Mouse (Mus musculus): ENCODE measurements around the gene Ctnnd1. TPM values are rescaled to one million over a fixed set of nuclear protein-coding genes. Genes with fewer than 3 reads are reported as not detected.

The Ctnnd1 gene
- total and polyA plus RNA-seq, 3 experiments: 11.5 to 31.6 TPM; not detected in 1

GRCm38 (mm10) chr2:84551390-84552100, 99.0 kb downstream of the Ctnnd1 start:
- Histone ChIP-seq H3K4me1 (ENCODE audit: control insufficient read depth in 1 of 2, insufficient read depth in 2 of 2, low read length in 2 of 2) (no peaks in the 10 kb centered on the region), H3K27ac (ENCODE audit: control insufficient read depth, low read depth, low read length) (no peak overlapping the region), H3K36me3 (ENCODE audit: control insufficient read depth in 1 of 2, insufficient read depth in 2 of 2, low read length in 2 of 2) (no peaks in the 10 kb centered on the region), H3K27me3 (ENCODE audit: control insufficient read depth in 1 of 2, insufficient read depth in 2 of 2, low read length in 2 of 2) (peaks cover 6 to 7% of the 10 kb centered on the region in 2 experiments; a peak in 3 of 4 replicates), H3K9ac (ENCODE audit: control insufficient read depth, low read depth, low read length, poor library complexity, severe bottlenecking) (no peak overlapping the region), H3K4me3 (ENCODE audit: control insufficient read depth in 1 of 2, insufficient read depth in 1 of 2, low read depth in 2 of 2, low read length in 2 of 2) (no peak overlapping the region), H3K79me2 (ENCODE audit: control insufficient read depth, insufficient read depth, low read length, poor library complexity) (no peaks in the 10 kb centered on the region), H3K9me3 (replicated peaks; ENCODE audit: insufficient read depth, low read length) (no peaks in the 10 kb centered on the region)
- no peak for DNase-seq (ENCODE audit: low read depth, low spot score)
- TF ChIP-seq TAL1 (IDR thresholded peaks at IDR 0.05; ENCODE audit: low read length) (no peak), MAFK (IDR thresholded peaks at IDR 0.05; ENCODE audit: borderline replicate concordance, low read depth, low read length) (no peak), ZKSCAN1 (IDR thresholded peaks at IDR 0.05; ENCODE audit: low read depth, low read length) (no peak)

Other genes with a start within 250 kb of the Ctnnd1 start
- gene Calcrl, start 225.4 kb downstream of the Ctnnd1 start, total RNA-seq (2012; rRNA removed): not detected in 2 replicates
- gene Calcrl, start 225.4 kb downstream of the Ctnnd1 start, polyA plus RNA-seq (2012; ENCODE audit: insufficient read depth in 1 of 2, insufficient read length in 2 of 2, low read depth in 1 of 2, low replicate concordance in 2 of 2, missing spikeins in 1 of 2): not detected
- 0.82 and 1.1 TPM in 2 replicates for gene Tfpi, start 174.0 kb downstream of the Ctnnd1 start, total RNA-seq (2012; rRNA removed)
- gene Tfpi, start 174.0 kb downstream of the Ctnnd1 start, polyA plus RNA-seq (2012; ENCODE audit: insufficient read depth in 1 of 2, insufficient read length in 2 of 2, low read depth in 1 of 2, low replicate concordance in 2 of 2, missing spikeins in 1 of 2): 1 to 10 TPM in 1 of 2 experiments, not detected in 1; 2.5 TPM
- 0.04 TPM in 1 of 2 replicates, not detected in the other for gene Btbd18, start 8.3 kb upstream of the Ctnnd1 start, total RNA-seq (2012; rRNA removed)
- gene Btbd18, start 8.3 kb upstream of the Ctnnd1 start, polyA plus RNA-seq (2012; ENCODE audit: insufficient read depth in 1 of 2, insufficient read length in 2 of 2, low read depth in 1 of 2, low replicate concordance in 2 of 2, missing spikeins in 1 of 2): under 1 TPM in 1 of 2 experiments, not detected in 1; 0.07 TPM
- 79.0 and 89.9 TPM in 2 replicates for gene Selenoh, start 20.0 kb upstream of the Ctnnd1 start, total RNA-seq (2012; rRNA removed)
- 10 to 100 TPM in 1 of 2 experiments, not detected in 1; 70.7 TPM for gene Selenoh, start 20.0 kb upstream of the Ctnnd1 start, polyA plus RNA-seq (2012; ENCODE audit: insufficient read depth in 1 of 2, insufficient read length in 2 of 2, low read depth in 1 of 2, low replicate concordance in 2 of 2, missing spikeins in 1 of 2)
- 0.19 TPM in 1 of 2 replicates, not detected in the other for gene Gm28635, start 27.3 kb upstream of the Ctnnd1 start, total RNA-seq (2012; rRNA removed)
- not detected for gene Gm28635, start 27.3 kb upstream of the Ctnnd1 start, polyA plus RNA-seq (2012; ENCODE audit: insufficient read depth in 1 of 2, insufficient read length in 2 of 2, low read depth in 1 of 2, low replicate concordance in 2 of 2, missing spikeins in 1 of 2)
- 13.9 and 18.8 TPM in 2 replicates for gene Med19, start 27.6 kb upstream of the Ctnnd1 start, total RNA-seq (2012; rRNA removed)
- gene Med19, start 27.6 kb upstream of the Ctnnd1 start, polyA plus RNA-seq (2012; ENCODE audit: insufficient read depth in 1 of 2, insufficient read length in 2 of 2, low read depth in 1 of 2, low replicate concordance in 2 of 2, missing spikeins in 1 of 2): 10 to 100 TPM in 1 of 2 experiments, not detected in 1; 26.0 TPM
- gene Tmx2, start 28.4 kb upstream of the Ctnnd1 start, total RNA-seq (2012; rRNA removed): 54.2 and 66.8 TPM in 2 replicates
- 10 to 100 TPM in 1 of 2 experiments, not detected in 1; 64.6 TPM for gene Tmx2, start 28.4 kb upstream of the Ctnnd1 start, polyA plus RNA-seq (2012; ENCODE audit: insufficient read depth in 1 of 2, insufficient read length in 2 of 2, low read depth in 1 of 2, low replicate concordance in 2 of 2, missing spikeins in 1 of 2)
- 26.4 and 29.3 TPM in 2 replicates for gene Zdhhc5, start 64.4 kb upstream of the Ctnnd1 start, total RNA-seq (2012; rRNA removed)
- 10 to 100 TPM in 1 of 2 experiments, not detected in 1; 42.9 TPM for gene Zdhhc5, start 64.4 kb upstream of the Ctnnd1 start, polyA plus RNA-seq (2012; ENCODE audit: insufficient read depth in 1 of 2, insufficient read length in 2 of 2, low read depth in 1 of 2, low replicate concordance in 2 of 2, missing spikeins in 1 of 2)
- 27.1 and 29.1 TPM in 2 replicates for gene Clp1, start 76.6 kb upstream of the Ctnnd1 start, total RNA-seq (2012; rRNA removed)
- 10 to 100 TPM in 1 of 2 experiments, not detected in 1; 29.8 TPM for gene Clp1, start 76.6 kb upstream of the Ctnnd1 start, polyA plus RNA-seq (2012; ENCODE audit: insufficient read depth in 1 of 2, insufficient read length in 2 of 2, low read depth in 1 of 2, low replicate concordance in 2 of 2, missing spikeins in 1 of 2)
- not detected in 2 replicates for gene Ypel4, start 83.3 kb upstream of the Ctnnd1 start, total RNA-seq (2012; rRNA removed)
- under 1 TPM in 1 of 2 experiments, not detected in 1; 0.06 TPM for gene Ypel4, start 83.3 kb upstream of the Ctnnd1 start, polyA plus RNA-seq (2012; ENCODE audit: insufficient read depth in 1 of 2, insufficient read length in 2 of 2, low read depth in 1 of 2, low replicate concordance in 2 of 2, missing spikeins in 1 of 2)
- not detected in 2 replicates for gene Gm19426, start 92.9 kb upstream of the Ctnnd1 start, total RNA-seq (2012; rRNA removed)
- not detected for gene Gm19426, start 92.9 kb upstream of the Ctnnd1 start, polyA plus RNA-seq (2012; ENCODE audit: insufficient read depth in 1 of 2, insufficient read length in 2 of 2, low read depth in 1 of 2, low replicate concordance in 2 of 2, missing spikeins in 1 of 2)
- gene Serping1, start 124.7 kb upstream of the Ctnnd1 start, total RNA-seq (2012; rRNA removed): not detected in 2 replicates
- not detected for gene Serping1, start 124.7 kb upstream of the Ctnnd1 start, polyA plus RNA-seq (2012; ENCODE audit: insufficient read depth in 1 of 2, insufficient read length in 2 of 2, low read depth in 1 of 2, low replicate concordance in 2 of 2, missing spikeins in 1 of 2)
- 8.8 and 17.5 TPM in 2 replicates for gene Ube2l6, start 148.1 kb upstream of the Ctnnd1 start, total RNA-seq (2012; rRNA removed)
- 10 to 100 TPM in 1 of 2 experiments, not detected in 1; 37.0 TPM for gene Ube2l6, start 148.1 kb upstream of the Ctnnd1 start, polyA plus RNA-seq (2012; ENCODE audit: insufficient read depth in 1 of 2, insufficient read length in 2 of 2, low read depth in 1 of 2, low replicate concordance in 2 of 2, missing spikeins in 1 of 2)
- not detected in 2 replicates for gene Smtnl1, start 171.9 kb upstream of the Ctnnd1 start, total RNA-seq (2012; rRNA removed)
- gene Smtnl1, start 171.9 kb upstream of the Ctnnd1 start, polyA plus RNA-seq (2012; ENCODE audit: insufficient read depth in 1 of 2, insufficient read length in 2 of 2, low read depth in 1 of 2, low replicate concordance in 2 of 2, missing spikeins in 1 of 2): not detected
- 165 and 193 TPM in 2 replicates for gene Timm10, start 176.2 kb upstream of the Ctnnd1 start, total RNA-seq (2012; rRNA removed)
- gene Timm10, start 176.2 kb upstream of the Ctnnd1 start, polyA plus RNA-seq (2012; ENCODE audit: insufficient read depth in 1 of 2, insufficient read length in 2 of 2, low read depth in 1 of 2, low replicate concordance in 2 of 2, missing spikeins in 1 of 2): 100 to 1,000 TPM in 1 of 2 experiments, not detected in 1; 129 TPM
- gene Slc43a1, start 188.1 kb upstream of the Ctnnd1 start, total RNA-seq (2012; rRNA removed): 93.3 and 131 TPM in 2 replicates
- gene Slc43a1, start 188.1 kb upstream of the Ctnnd1 start, polyA plus RNA-seq (2012; ENCODE audit: insufficient read depth in 1 of 2, insufficient read length in 2 of 2, low read depth in 1 of 2, low replicate concordance in 2 of 2, missing spikeins in 1 of 2): 100 to 1,000 TPM in 1 of 2 experiments, 10 to 100 TPM in 1; 69.8 to 108 TPM
- gene Rtn4rl2, start 235.9 kb upstream of the Ctnnd1 start, total RNA-seq (2012; rRNA removed): 0.12 TPM in 1 of 2 replicates, not detected in the other
- 1 to 10 TPM in 1 of 2 experiments, not detected in 1; 1.1 TPM for gene Rtn4rl2, start 235.9 kb upstream of the Ctnnd1 start, polyA plus RNA-seq (2012; ENCODE audit: insufficient read depth in 1 of 2, insufficient read length in 2 of 2, low read depth in 1 of 2, low replicate concordance in 2 of 2, missing spikeins in 1 of 2)